Mouse (Mus musculus) heart, embryonic 16.5 days (tissue): Measurements from ENCODE around the gene Ipo9. TPM values are rescaled to one million over a fixed set of nuclear protein-coding genes. Genes with fewer than 3 reads are reported as not detected.
"Not testable (repeated sequence)": the region's sequence is repeated elsewhere in the genome, so short reads cannot be mapped to it uniquely, and the experiment has no call there.

Experiments
- ATAC-seq: fragments of 200-750 bp; cut with Nextera tagmentation; replicated peaks from 2 replicates; pipeline ENCODE4 v1.8.0; 2017; ENCODE audit warnings: moderate number of reproducible peaks; ENCODE audit not compliant: insufficient read depth, low FRiP score; ENCODE audit errors: extremely low read depth
- H3K27ac ChIP-seq: fragments of 300-500 bp; sonication (generic); 2 replicates; pipeline ENCODE4 v1.5.1; 2014; ENCODE audit warnings: mild to moderate bottlenecking, low read length, control low read depth, moderate library complexity
- H3K27me3 ChIP-seq: fragments of 300-500 bp; sonication (generic); 2 replicates; pipeline ENCODE4 v1.6.1; 2014; ENCODE audit warnings: low read length, mixed read lengths; ENCODE audit not compliant: control insufficient read depth, insufficient read depth
- H3K36me3 ChIP-seq: fragments of 300-500 bp; sonication (generic); 2 replicates; pipeline ENCODE4 v1.6.1; 2014; ENCODE audit not compliant: control insufficient read depth, insufficient read depth
- H3K4me1 ChIP-seq: fragments of 300-500 bp; sonication (generic); 2 replicates; pipeline ENCODE4 v1.6.1; 2014; ENCODE audit warnings: low read length, mixed read lengths; ENCODE audit not compliant: control insufficient read depth, insufficient read depth
- H3K4me2 ChIP-seq: fragments of 300-500 bp; sonication (generic); 2 replicates; pipeline ENCODE4 v1.6.1; 2014; ENCODE audit warnings: low read depth, mild to moderate bottlenecking, control low read depth, low read length
- H3K4me3 ChIP-seq: fragments of 300-500 bp; sonication (generic); 2 replicates; pipeline ENCODE4 v1.5.1; 2014; ENCODE audit warnings: mild to moderate bottlenecking, control low read depth, low read length
- H3K9ac ChIP-seq: fragments of 300-500 bp; sonication (generic); 2 replicates; pipeline ENCODE4 v1.6.1; 2014; ENCODE audit warnings: low read length, control low read depth
- H3K9me3 ChIP-seq: fragments of 300-500 bp; sonication (generic); replicated peaks from 2 replicates; pipeline ENCODE4 v1.6.1; 2016; ENCODE audit warnings: low read length; ENCODE audit not compliant: control insufficient read depth
- WGBS: fragments of 180-500 bp; shearing (Covaris S2); extraction: QIAGEN DNeasy Blood & Tissue Kit; methylation state at CpG from one replicate; pipeline ENCODE4 v1.1.7; 2014; 5-methylcytosine and 5-hydroxymethylcytosine counted together
- polyA plus RNA-seq: library from polyadenylated mRNA; unstranded; fragments of >200 nt; fragmentation: Nextera tagmentation; extraction: Ambion mirVana; gene quantifications from 2 replicates; pipeline ENCODE4 v1.2.1, GENCODE M21; 2015

The Ipo9 gene
- polyA plus RNA-seq, 1 experiment from 2014 or later = 58.1 TPM

GRCm38 (mm10) chr1:135381560-135381959, 48.7 kb downstream of the Ipo9 start:
- not testable (repeated sequence) for H3K9me3 ChIP-seq, H3K4me2 ChIP-seq, ATAC-seq, H3K9ac ChIP-seq, H3K27me3 ChIP-seq, H3K4me3 ChIP-seq, H3K27ac ChIP-seq
- Histone ChIP-seq H3K4me1 (peaks cover 30% of the 10 kb centered on the region), H3K36me3 (peaks cover 35% of the 10 kb centered on the region)
- WGBS = 64% methylated on average over 6 of the region's 6 CpGs

- Histone ChIP-seq H3K27me3 (no peaks in the 10 kb centered on the region), H3K4me2 (no peak overlapping the region), H3K36me3 (peaks cover 24% of the 10 kb centered on the region), H3K27ac (no peak overlapping the region), H3K4me1 (peaks cover 30% of the 10 kb centered on the region), H3K4me3 (no peak overlapping the region), H3K9me3 (no peaks in the 10 kb centered on the region), H3K9ac (no peak overlapping the region)
- 71% methylated on average over 15 of the region's 15 CpGs for WGBS
- ATAC-seq = 0 out of 2 replicates have a peak, but pooled peaks have one; percentile 16
Measured at GRCm38 (mm10) chr1:135380071-135380991, 50.0 kb downstream of the Ipo9 start.

GRCm38 (mm10) chr1:135379048-135379447, 51.3 kb downstream of the Ipo9 start:
- Histone ChIP-seq H3K9me3 (no peaks in the 10 kb centered on the region), H3K27me3 (no peaks in the 10 kb centered on the region), H3K4me2 (peak overlapping the region; percentile 54), H3K36me3 (peaks cover 12% of the 10 kb centered on the region), H3K4me3 (no peak overlapping the region), H3K27ac (peak overlapping the region; percentile 84), H3K4me1 (peaks cover 39% of the 10 kb centered on the region), H3K9ac (0 out of 2 replicates have a peak overlapping the region, but pooled peaks have one; percentile 38)
- WGBS = 36% methylated on average over 2 of the region's 2 CpGs
- ATAC-seq = no peak

- 30% methylated on average over 9 of the region's 9 CpGs for WGBS
Measured at GRCm38 (mm10) chr1:135378576-135378975, 51.7 kb downstream of the Ipo9 start.

DNA sequence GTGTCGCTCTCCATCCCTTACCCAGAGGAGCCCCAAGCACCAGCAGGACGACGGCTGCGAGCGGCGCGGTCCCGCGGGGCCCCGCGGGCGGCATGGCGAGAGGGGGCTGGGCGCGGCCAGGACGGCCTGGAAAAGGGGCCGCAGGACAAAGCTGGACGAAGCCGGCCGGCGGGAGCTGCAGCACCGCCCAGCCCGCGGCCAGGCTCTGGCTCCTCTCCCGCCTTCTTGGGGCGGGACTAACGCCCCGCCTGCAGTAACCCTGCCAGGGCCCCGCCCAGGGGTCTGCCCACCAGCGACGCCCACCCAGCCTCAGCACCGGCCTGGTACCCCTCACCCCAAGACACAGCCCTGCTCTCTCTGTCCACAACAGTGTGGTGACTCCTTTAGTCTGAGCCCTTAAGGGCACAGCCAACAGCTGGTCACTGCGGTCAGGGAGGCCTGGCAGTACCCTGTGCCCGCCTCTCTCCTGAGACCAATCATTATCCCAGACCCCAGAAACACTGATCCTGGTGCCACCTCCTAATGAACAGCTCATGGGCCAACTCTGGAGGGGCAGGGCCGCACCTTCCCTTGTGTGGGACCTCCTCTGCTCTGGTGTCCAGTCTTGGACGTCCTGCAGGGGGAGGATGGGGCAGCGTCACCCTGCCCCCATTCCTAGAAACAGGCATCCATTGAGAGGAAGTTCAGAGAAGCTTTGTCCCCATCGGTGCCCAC, 55.3 kb downstream of the Ipo9 start, which contains the start of gene Shisa4:
Gene Shisa4 (minus strand): TSS at position 370 of the 714 bp plus-strand sequence.
- ATAC-seq = peak; percentile 80

More at GRCm38 (mm10) chr1:135378576-135378975, 51.7 kb downstream of the Ipo9 start:
- Histone ChIP-seq H3K9ac (peak overlapping the region; percentile 51), H3K27ac (peak overlapping the region; percentile 84), H3K4me3 (no peak overlapping the region), H3K4me2 (peak overlapping the region; percentile 54), H3K27me3 (no peaks in the 10 kb centered on the region), H3K4me1 (peaks cover 42% of the 10 kb centered on the region), H3K9me3 (no peaks in the 10 kb centered on the region), H3K36me3 (peaks cover 7% of the 10 kb centered on the region; the same call in 1 of the 2 replicates)
- peak; percentile 66 for ATAC-seq

GRCm38 (mm10) chr1:135374175-135374867, 56.0 kb downstream of the Ipo9 start:
- Histone ChIP-seq H3K4me1 (peaks cover 28% of the 10 kb centered on the region), H3K36me3 (no peaks in the 10 kb centered on the region), H3K27ac (peak overlapping the region; percentile 24), H3K27me3 (peaks cover 3% of the 10 kb centered on the region; the same call in 1 of the 2 replicates), H3K4me2 (peak overlapping the region; percentile 86), H3K9ac (peak overlapping the region; percentile 73), H3K4me3 (peak overlapping the region; percentile 67), H3K9me3 (no peaks in the 10 kb centered on the region)
- 4% methylated on average over 19 of the region's 19 CpGs for WGBS
- no peak for ATAC-seq

More for the DNA sequence above, 55.3 kb downstream of the Ipo9 start, which contains the start of gene Shisa4:
- H3K4me3 ChIP-seq = peak within 1 kb of the TSS; percentile 67
- H3K36me3 ChIP-seq = no peaks in the 10 kb centered on the region
- H3K27ac ChIP-seq = peak within 1 kb of the TSS; percentile 24
- 2% methylated on average over 37 of the region's 38 CpGs for WGBS
- H3K9ac ChIP-seq = peak within 1 kb of the TSS; percentile 73
- H3K27me3 ChIP-seq = no peaks in the 10 kb centered on the region
- peak within 1 kb of the TSS; percentile 86 for H3K4me2 ChIP-seq
- peaks cover 35% of the 10 kb centered on the region for H3K4me1 ChIP-seq
- H3K9me3 ChIP-seq = no peaks in the 10 kb centered on the region

GRCm38 (mm10) chr1:135373171-135373677, 57.1 kb downstream of the Ipo9 start:
- no peak overlapping the region for H3K4me2 ChIP-seq
- H3K36me3 ChIP-seq = no peaks in the 10 kb centered on the region
- WGBS = 76% methylated on average over 4 of the region's 4 CpGs
- peaks cover 24% of the 10 kb centered on the region for H3K4me1 ChIP-seq
- H3K4me3 ChIP-seq = no peak overlapping the region
- peaks cover 3% of the 10 kb centered on the region; the same call in 1 of the 2 replicates for H3K27me3 ChIP-seq
- H3K27ac ChIP-seq = no peak overlapping the region
- no peak overlapping the region for H3K9ac ChIP-seq
- no peak for ATAC-seq
- no peaks in the 10 kb centered on the region for H3K9me3 ChIP-seq

- H3K9ac ChIP-seq = no peak overlapping the region
- H3K27me3 ChIP-seq = peaks cover 3% of the 10 kb centered on the region; the same call in 1 of the 2 replicates
- H3K27ac ChIP-seq = no peak overlapping the region
- H3K36me3 ChIP-seq = no peaks in the 10 kb centered on the region
- H3K9me3 ChIP-seq = no peaks in the 10 kb centered on the region
- no peak overlapping the region for H3K4me3 ChIP-seq
- peaks cover 24% of the 10 kb centered on the region for H3K4me1 ChIP-seq
- no peak overlapping the region for H3K4me2 ChIP-seq
- 78% methylated on average over 5 of the region's 5 CpGs for WGBS
- ATAC-seq = no peak
Measured at GRCm38 (mm10) chr1:135369415-135369814, 60.9 kb downstream of the Ipo9 start.
